Mouse (Mus musculus) erythroid progenitor cell, adult 5-6 weeks (primary cell): ENCODE results near the gene Slc22a3. TPM values are rescaled to one million over a fixed set of nuclear protein-coding genes. Genes with fewer than 3 reads are reported as not detected.

Experiments used
- total RNA-seq, 2 experiments: library from RNA; stranded (forward) in 1 of 2; stranded (reverse) in 1 of 2; fragments of 150-400 nt in 1 of 2; fragments of 186-747, 209-891 nt in 1 of 2; gene quantifications; 2 replicates each; pipeline versions ENCODE4 v1.2.3 to v1.2.4; 2015 to 2017; ENCODE audit warnings: low replicate concordance in 2 of 2

The Slc22a3 gene
- total RNA-seq, 2 experiments from 2014 or later, result 1.3 TPM; not detected in 1

Other genes starting within 250 kb of the Slc22a3 start
- gene Map3k4, start 188.9 kb downstream of the Slc22a3 start, total RNA-seq (2015; ENCODE audit: low replicate concordance), result 8.0 and 10.5 TPM in 2 replicates
- 7.4 and 10.4 TPM in 2 replicates for gene Map3k4, start 188.9 kb downstream of the Slc22a3 start, total RNA-seq (2017; ENCODE audit: low replicate concordance)
- gene Plg, start 129.1 kb downstream of the Slc22a3 start, total RNA-seq (2015; ENCODE audit: low replicate concordance), result not detected in 2 replicates
- gene Plg, start 129.1 kb downstream of the Slc22a3 start, total RNA-seq (2017; ENCODE audit: low replicate concordance), result 0.39 TPM in 1 of 2 replicates, not detected in the other
- not detected in 2 replicates for gene Slc22a2, start 76.4 kb upstream of the Slc22a3 start, total RNA-seq (2015; ENCODE audit: low replicate concordance)
- gene Slc22a2, start 76.4 kb upstream of the Slc22a3 start, total RNA-seq (2017; ENCODE audit: low replicate concordance), result not detected in 2 replicates
- not detected in 2 replicates for gene Slc22a1, start 168.1 kb upstream of the Slc22a3 start, total RNA-seq (2015; ENCODE audit: low replicate concordance)
- 0.26 TPM in 1 of 2 replicates, not detected in the other for gene Slc22a1, start 168.1 kb upstream of the Slc22a3 start, total RNA-seq (2017; ENCODE audit: low replicate concordance)